Mouse (Mus musculus): ENCODE results near the gene Uck2. TPM values are rescaled to one million over a fixed set of nuclear protein-coding genes. Genes with fewer than 3 reads are reported as not detected.
A peak's percentile ranks its signal among the peaks of the same experiment; 100 is the strongest.

The Uck2 gene
- polyA plus RNA-seq, 1 experiment from 2014 or later = 19.7 TPM

- H3K36me3 ChIP-seq (ENCODE audit: inconsistent target) = no peaks in the 10 kb centered on the region
- peaks cover 99% of the 10 kb centered on the region; the same call in 1 of the 2 replicates for H3K79me2 ChIP-seq (ENCODE audit: inconsistent target)
- H3K4me3 ChIP-seq (ENCODE audit: inconsistent target) = no peak overlapping the region
- WGBS (ENCODE audit: missing documents) = 93% methylated on average over 15 of the region's 15 CpGs
- H3K27ac ChIP-seq = no peak overlapping the region
Measured at GRCm38 (mm10) chr1:167256724-167257302, 28.3 kb downstream of the Uck2 start.

GRCm38 (mm10) chr1:167253579-167253978, 31.5 kb downstream of the Uck2 start:
- H3K4me3 ChIP-seq (ENCODE audit: inconsistent target) = no peak overlapping the region
- no peaks in the 10 kb centered on the region for H3K36me3 ChIP-seq (ENCODE audit: inconsistent target)
- H3K27ac ChIP-seq = no peak overlapping the region
- H3K79me2 ChIP-seq (ENCODE audit: inconsistent target) = peaks cover 99% of the 10 kb centered on the region; the same call in 1 of the 2 replicates
- WGBS (ENCODE audit: missing documents) = 95% methylated on average over 12 of the region's 12 CpGs

GRCm38 (mm10) chr1:167249881-167250280, 35.2 kb downstream of the Uck2 start:
- WGBS (ENCODE audit: missing documents) = 91% methylated on average over 2 of the region's 8 CpGs
- peaks cover 83% of the 10 kb centered on the region for H3K79me2 ChIP-seq (ENCODE audit: inconsistent target)
- no peak overlapping the region for H3K27ac ChIP-seq
- no peaks in the 10 kb centered on the region for H3K36me3 ChIP-seq (ENCODE audit: inconsistent target)
- H3K4me3 ChIP-seq (ENCODE audit: inconsistent target) = no peak overlapping the region

- H3K36me3 ChIP-seq (ENCODE audit: inconsistent target) = no peaks in the 10 kb centered on the region
- 90% methylated on average over 19 of the region's 19 CpGs for WGBS (ENCODE audit: missing documents)
- no peak overlapping the region for H3K4me3 ChIP-seq (ENCODE audit: inconsistent target)
- peaks cover 78% of the 10 kb centered on the region for H3K79me2 ChIP-seq (ENCODE audit: inconsistent target)
- no peak overlapping the region for H3K27ac ChIP-seq
Measured at GRCm38 (mm10) chr1:167249252-167249651, 35.9 kb downstream of the Uck2 start.

GRCm38 (mm10) chr1:167247886-167248285, 37.2 kb downstream of the Uck2 start:
- Histone ChIP-seq H3K27ac (no peak overlapping the region), H3K79me2 (ENCODE audit: inconsistent target) (peaks cover 72% of the 10 kb centered on the region), H3K4me3 (ENCODE audit: inconsistent target) (no peak overlapping the region), H3K36me3 (ENCODE audit: inconsistent target) (no peaks in the 10 kb centered on the region)
- WGBS (ENCODE audit: missing documents) = 90% methylated on average over 9 of the region's 9 CpGs

- Histone ChIP-seq H3K4me3 (ENCODE audit: inconsistent target) (no peak overlapping the region; the same call in 1 of the 2 replicates), H3K79me2 (ENCODE audit: inconsistent target) (peaks cover 63% of the 10 kb centered on the region), H3K27ac (peak overlapping the region; percentile 59), H3K36me3 (ENCODE audit: inconsistent target) (no peaks in the 10 kb centered on the region)
- WGBS (ENCODE audit: missing documents) = 2% methylated on average over 8 of the region's 8 CpGs
Measured at GRCm38 (mm10) chr1:167246976-167247375, 38.1 kb downstream of the Uck2 start.

GRCm38 (mm10) chr1:167246275-167246674, 38.8 kb downstream of the Uck2 start:
- no peaks in the 10 kb centered on the region for H3K36me3 ChIP-seq (ENCODE audit: inconsistent target)
- H3K79me2 ChIP-seq (ENCODE audit: inconsistent target) = peaks cover 63% of the 10 kb centered on the region
- no peak overlapping the region for H3K4me3 ChIP-seq (ENCODE audit: inconsistent target)
- WGBS (ENCODE audit: missing documents) = 8% methylated on average over 8 of the region's 9 CpGs
- H3K27ac ChIP-seq = peak overlapping the region; percentile 59

- Histone ChIP-seq H3K79me2 (ENCODE audit: inconsistent target) (peaks cover 63% of the 10 kb centered on the region), H3K27ac (no peak overlapping the region), H3K36me3 (ENCODE audit: inconsistent target) (no peaks in the 10 kb centered on the region), H3K4me3 (ENCODE audit: inconsistent target) (no peak overlapping the region)
- WGBS (ENCODE audit: missing documents) = 60% methylated on average over 7 of the region's 9 CpGs
Measured at GRCm38 (mm10) chr1:167245180-167245641, 39.9 kb downstream of the Uck2 start.

GRCm38 (mm10) chr1:167242191-167242681, 42.9 kb downstream of the Uck2 start:
- H3K36me3 ChIP-seq (ENCODE audit: inconsistent target) = no peaks in the 10 kb centered on the region
- WGBS (ENCODE audit: missing documents) = 47% methylated on average over 7 of the region's 7 CpGs
- H3K79me2 ChIP-seq (ENCODE audit: inconsistent target) = peaks cover 64% of the 10 kb centered on the region
- no peak overlapping the region for H3K27ac ChIP-seq
- H3K4me3 ChIP-seq (ENCODE audit: inconsistent target) = no peak overlapping the region

GRCm38 (mm10) chr1:167241487-167241886, 43.6 kb downstream of the Uck2 start:
- no peaks in the 10 kb centered on the region for H3K36me3 ChIP-seq (ENCODE audit: inconsistent target)
- 94% methylated on average over 3 of the region's 3 CpGs for WGBS (ENCODE audit: missing documents)

GRCm38 (mm10) chr1:167240361-167240760, 44.8 kb downstream of the Uck2 start:
- H3K36me3 ChIP-seq (ENCODE audit: inconsistent target) = no peaks in the 10 kb centered on the region
- H3K27ac ChIP-seq = no peak overlapping the region
- H3K4me3 ChIP-seq (ENCODE audit: inconsistent target) = no peak overlapping the region
- H3K79me2 ChIP-seq (ENCODE audit: inconsistent target) = peaks cover 55% of the 10 kb centered on the region
- WGBS (ENCODE audit: missing documents) = 100% methylated on average over 4 of the region's 5 CpGs

More at GRCm38 (mm10) chr1:167241487-167241886, 43.6 kb downstream of the Uck2 start:
- Histone ChIP-seq H3K27ac (no peak overlapping the region), H3K79me2 (ENCODE audit: inconsistent target) (peaks cover 64% of the 10 kb centered on the region), H3K4me3 (ENCODE audit: inconsistent target) (no peak overlapping the region)

GRCm38 (mm10) chr1:167239916-167240315, 45.2 kb downstream of the Uck2 start:
- 90% methylated on average over 12 of the region's 12 CpGs for WGBS (ENCODE audit: missing documents)
- Histone ChIP-seq H3K4me3 (ENCODE audit: inconsistent target) (no peak overlapping the region), H3K79me2 (ENCODE audit: inconsistent target) (peaks cover 51% of the 10 kb centered on the region), H3K27ac (no peak overlapping the region), H3K36me3 (ENCODE audit: inconsistent target) (no peaks in the 10 kb centered on the region)

- H3K4me3 ChIP-seq (ENCODE audit: inconsistent target) = no peak overlapping the region
- no peaks in the 10 kb centered on the region for H3K36me3 ChIP-seq (ENCODE audit: inconsistent target)
- H3K79me2 ChIP-seq (ENCODE audit: inconsistent target) = peaks cover 42% of the 10 kb centered on the region
- 93% methylated on average over 11 of the region's 11 CpGs for WGBS (ENCODE audit: missing documents)
- no peak overlapping the region for H3K27ac ChIP-seq
Measured at GRCm38 (mm10) chr1:167237798-167238197, 47.3 kb downstream of the Uck2 start.

- H3K27ac ChIP-seq = no peak overlapping the region
- WGBS (ENCODE audit: missing documents) = 93% methylated on average over 8 of the region's 8 CpGs
- H3K4me3 ChIP-seq (ENCODE audit: inconsistent target) = no peak overlapping the region
- H3K79me2 ChIP-seq (ENCODE audit: inconsistent target) = peaks cover 40% of the 10 kb centered on the region
- H3K36me3 ChIP-seq (ENCODE audit: inconsistent target) = no peaks in the 10 kb centered on the region
Measured at GRCm38 (mm10) chr1:167236790-167237189, 48.3 kb downstream of the Uck2 start.

- peaks cover 16% of the 10 kb centered on the region; the same call in 1 of the 2 replicates for H3K79me2 ChIP-seq (ENCODE audit: inconsistent target)
- 86% methylated on average over 10 of the region's 10 CpGs for WGBS (ENCODE audit: missing documents)
- no peak overlapping the region for H3K27ac ChIP-seq
- no peak overlapping the region for H3K4me3 ChIP-seq (ENCODE audit: inconsistent target)
- H3K36me3 ChIP-seq (ENCODE audit: inconsistent target) = no peaks in the 10 kb centered on the region
Measured at GRCm38 (mm10) chr1:167234344-167234743, 50.8 kb downstream of the Uck2 start.
